Mouse (Mus musculus): Measurements from ENCODE around the gene Eml4.

DNA sequence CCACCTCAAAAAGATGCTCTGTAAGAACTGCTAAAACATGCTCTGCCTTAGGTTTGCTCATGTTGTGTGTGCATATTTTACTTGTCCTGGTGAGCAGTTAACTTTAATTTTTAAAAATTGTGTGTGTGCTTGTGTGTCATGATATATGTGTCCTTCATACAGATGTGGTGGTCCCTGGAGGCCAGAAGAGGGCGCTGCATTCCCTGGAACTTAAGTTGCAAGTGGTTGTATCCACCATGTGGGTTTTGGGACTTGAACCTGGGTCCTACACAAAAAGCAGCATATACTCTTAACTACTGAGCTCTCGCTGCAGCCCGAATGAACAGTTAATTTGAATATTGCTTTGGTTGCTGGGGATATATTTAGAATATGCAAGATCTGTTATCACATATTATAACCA is 36.4 kb downstream of the Eml4 start:
- TF ChIP-seq POLR2A (IDR thresholded peaks at IDR 0.05; ENCODE audit: insufficient read depth, low read depth, low read length) (no peak), CTCF (IDR thresholded peaks at IDR 0.05; ENCODE audit: insufficient read depth, low read depth, low read length) (no peak)
